Mouse (Mus musculus) heart, adult 2 months (tissue): ENCODE measurements around the gene Cuedc2.

Experiments used
- CTCF ChIP-seq: fragments of 200-600 bp; IDR thresholded peaks from 2 replicates; pipeline ENCODE4 v1.8.1; 2022; ENCODE audit warnings: antibody characterized with exemption, mild to moderate bottlenecking, moderate library complexity
- POLR2A ChIP-seq: fragments of 200-500 bp; IDR thresholded peaks from 2 replicates; pipeline ENCODE4 v1.6.1; 2011; ENCODE audit warnings: mild to moderate bottlenecking, low read depth, low read length, control low read depth; ENCODE audit not compliant: insufficient read depth

DNA sequence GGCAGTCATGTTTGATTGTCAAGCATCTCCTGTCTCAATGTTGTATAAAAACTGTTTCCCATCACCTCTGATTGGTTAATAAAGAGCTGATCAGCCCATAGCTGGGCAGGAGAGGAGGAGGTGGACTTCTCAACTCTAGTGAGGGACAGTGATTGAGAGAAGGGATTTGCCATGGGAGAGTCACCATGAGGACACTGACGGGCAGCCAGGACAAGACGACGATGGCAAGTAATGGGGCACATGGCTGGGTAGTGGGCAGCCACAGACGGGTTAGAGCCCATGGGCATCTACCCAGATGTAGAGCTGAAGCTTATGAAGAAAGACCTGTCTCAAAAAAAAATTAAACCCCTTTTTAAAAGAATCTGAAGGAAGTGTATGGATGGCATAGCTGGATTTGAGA lies 36.0 kb downstream of the Cuedc2 start:
- TF ChIP-seq CTCF: no peak
- no peak for TF ChIP-seq POLR2A
